Mouse (Mus musculus) liver, embryonic 13.5 days (tissue): ENCODE results near the gene Myh14. TPM values are rescaled to one million over a fixed set of nuclear protein-coding genes. Genes with fewer than 3 reads are reported as not detected.

Experiments used
- polyA plus RNA-seq: library from polyadenylated mRNA; unstranded; fragments of >200 nt; fragmentation: Nextera tagmentation; extraction: Ambion mirVana; gene quantifications from 2 replicates; pipeline ENCODE4 v1.2.1, GENCODE M21; 2015

The Myh14 gene
- polyA plus RNA-seq, 1 experiment from 2014 or later, result 0.31 TPM

Other genes starting within 250 kb of the Myh14 start
- gene Lrrc4b, start 241.8 kb downstream of the Myh14 start, polyA plus RNA-seq, result not detected in 2 replicates
- gene Aspdh, start 205.5 kb downstream of the Myh14 start, polyA plus RNA-seq, result 6.0 and 6.9 TPM in 2 replicates
- gene Josd2, start 202.9 kb downstream of the Myh14 start, polyA plus RNA-seq, result 170 and 176 TPM in 2 replicates
- 43.3 and 46.0 TPM in 2 replicates for gene Emc10, start 174.3 kb downstream of the Myh14 start, polyA plus RNA-seq
- 1.3 and 1.5 TPM in 2 replicates for gene Fam71e1, start 174.3 kb downstream of the Myh14 start, polyA plus RNA-seq
- not detected in 2 replicates for gene Mybpc2, start 146.2 kb downstream of the Myh14 start, polyA plus RNA-seq
- 0.08 and 0.14 TPM in 2 replicates for gene Spib, start 138.8 kb downstream of the Myh14 start, polyA plus RNA-seq
- 68.3 and 68.4 TPM in 2 replicates for gene Pold1, start 122.0 kb downstream of the Myh14 start, polyA plus RNA-seq
- gene Nr1h2, start 116.9 kb downstream of the Myh14 start, polyA plus RNA-seq, result 40.7 and 47.1 TPM in 2 replicates
- 4.5 and 5.1 TPM in 2 replicates for gene Napsa, start 98.5 kb downstream of the Myh14 start, polyA plus RNA-seq
- 0.05 and 0.06 TPM in 2 replicates for gene Kcnc3, start 80.2 kb downstream of the Myh14 start, polyA plus RNA-seq
- gene Izumo2, start 37.9 kb upstream of the Myh14 start, polyA plus RNA-seq, result not detected in 2 replicates
- 30.0 and 30.8 TPM in 2 replicates for gene Vrk3, start 77.6 kb upstream of the Myh14 start, polyA plus RNA-seq
- 0.99 and 1.1 TPM in 2 replicates for gene Zfp473, start 80.2 kb upstream of the Myh14 start, polyA plus RNA-seq
- gene Nup62, start 145.2 kb upstream of the Myh14 start, polyA plus RNA-seq, result 60.8 and 68.9 TPM in 2 replicates
- gene Il4i1, start 145.5 kb upstream of the Myh14 start, polyA plus RNA-seq, result 0.70 and 1.1 TPM in 2 replicates
- 5.3 and 5.4 TPM in 2 replicates for gene Atf5, start 145.8 kb upstream of the Myh14 start, polyA plus RNA-seq
- 32.0 and 32.1 TPM in 2 replicates for gene Akt1s1, start 178.1 kb upstream of the Myh14 start, polyA plus RNA-seq
- gene Tbc1d17, start 178.2 kb upstream of the Myh14 start, polyA plus RNA-seq, result 29.0 and 30.0 TPM in 2 replicates
- gene Pnkp, start 186.3 kb upstream of the Myh14 start, polyA plus RNA-seq, result 22.8 and 24.2 TPM in 2 replicates
- 50.4 and 57.0 TPM in 2 replicates for gene Ptov1, start 198.9 kb upstream of the Myh14 start, polyA plus RNA-seq
- gene Med25, start 221.9 kb upstream of the Myh14 start, polyA plus RNA-seq, result 47.2 and 51.2 TPM in 2 replicates
- gene Fuz, start 225.2 kb upstream of the Myh14 start, polyA plus RNA-seq, result 7.2 and 7.5 TPM in 2 replicates